Mouse (Mus musculus): ENCODE measurements around the gene Atp6v1a.

The Atp6v1a gene

GRCm38 (mm10) chr16:44138377-44138978 lies 1.0 kb downstream of the Atp6v1a start:
- DNase-seq (ENCODE audit: low spot score in 2 of 2), result no peak

- DNase-seq (ENCODE audit: low spot score in 2 of 2), result no peak
Measured at GRCm38 (mm10) chr16:44136511-44137021, 2.9 kb downstream of the Atp6v1a start.

- DNase-seq (ENCODE audit: low spot score in 2 of 2), result no peak
Measured at GRCm38 (mm10) chr16:44133187-44133586, 6.3 kb downstream of the Atp6v1a start.

- DNase-seq (ENCODE audit: low spot score in 2 of 2), result no peak
Measured at GRCm38 (mm10) chr16:44132300-44132699, 7.2 kb downstream of the Atp6v1a start.

GRCm38 (mm10) chr16:44126437-44126836 lies 13.1 kb downstream of the Atp6v1a start:
- no peak for DNase-seq (ENCODE audit: low spot score in 2 of 2)

- DNase-seq (ENCODE audit: low spot score in 2 of 2), result no peak
Measured at GRCm38 (mm10) chr16:44125436-44125835, 14.1 kb downstream of the Atp6v1a start.

GRCm38 (mm10) chr16:44124713-44125112 lies 14.8 kb downstream of the Atp6v1a start:
- no peak for DNase-seq (ENCODE audit: low spot score in 2 of 2)

- DNase-seq (ENCODE audit: low spot score in 2 of 2), result no peak
Measured at GRCm38 (mm10) chr16:44123786-44124185, 15.7 kb downstream of the Atp6v1a start.

GRCm38 (mm10) chr16:44122982-44123725 lies 16.4 kb downstream of the Atp6v1a start:
- DNase-seq (ENCODE audit: low spot score in 2 of 2), result peak; percentile 32 to 78

- no peak for DNase-seq (ENCODE audit: low spot score in 2 of 2)
Measured at GRCm38 (mm10) chr16:44122574-44122973, 16.9 kb downstream of the Atp6v1a start.

GRCm38 (mm10) chr16:44122122-44122521 lies 17.4 kb downstream of the Atp6v1a start:
- no peak for DNase-seq (ENCODE audit: low spot score in 2 of 2)

- no peak for DNase-seq (ENCODE audit: low spot score in 2 of 2)
Measured at GRCm38 (mm10) chr16:44119753-44120501, 19.6 kb downstream of the Atp6v1a start.

GRCm38 (mm10) chr16:44109002-44109401 lies 30.5 kb downstream of the Atp6v1a start:
- DNase-seq (ENCODE audit: low spot score in 2 of 2), result peak in 1 of 2 experiments; percentile 26

- DNase-seq (ENCODE audit: low spot score in 2 of 2), result no peak
Measured at GRCm38 (mm10) chr16:44105211-44105610, 34.3 kb downstream of the Atp6v1a start.

- DNase-seq (ENCODE audit: low spot score in 2 of 2), result no peak
Measured at GRCm38 (mm10) chr16:44103806-44104766, 35.4 kb downstream of the Atp6v1a start.

- DNase-seq (ENCODE audit: low spot score in 2 of 2), result no peak
Measured at GRCm38 (mm10) chr16:44102925-44103324, 36.6 kb downstream of the Atp6v1a start.

- no peak for DNase-seq (ENCODE audit: low spot score in 2 of 2)
Measured at GRCm38 (mm10) chr16:44101181-44101710, 38.3 kb downstream of the Atp6v1a start.

- no peak for DNase-seq (ENCODE audit: low spot score in 2 of 2)
Measured at GRCm38 (mm10) chr16:44099377-44099776, 40.1 kb downstream of the Atp6v1a start.

GRCm38 (mm10) chr16:44087650-44088049 lies 51.9 kb downstream of the Atp6v1a start:
- no peak for DNase-seq (ENCODE audit: low spot score in 2 of 2)

GRCm38 (mm10) chr16:44063025-44063894 lies 76.2 kb downstream of the Atp6v1a start, which contains the start of gene Gramd1c:
Gramd1c (minus strand) TSS chr16:44063345.
- peak; percentile 52 to 63 for DNase-seq (ENCODE audit: low spot score in 2 of 2)

Measured in frontal cortex, postnatal 36 days (tissue).